Mouse (Mus musculus) c-Kit-positive CD71-negative TER-119-negative erythroid progenitor cells, embryonic 14.5 days (primary cell): ENCODE data around the gene Pcolce2.
A peak's percentile ranks its signal among the peaks of the same experiment; 100 is the strongest.

Source experiments
- DNase-seq: peaks from one replicate; pipeline ENCODE4 v3.0.0-alpha.2; 2013; ENCODE audit warnings: low read depth

Pcolce2 gene

GRCm38 (mm10) chr9:95654356-95654755, 17.0 kb downstream of the Pcolce2 start:
- DNase-seq, result no peak

GRCm38 (mm10) chr9:95657941-95658340, 20.5 kb downstream of the Pcolce2 start:
- DNase-seq, result no peak

DNA sequence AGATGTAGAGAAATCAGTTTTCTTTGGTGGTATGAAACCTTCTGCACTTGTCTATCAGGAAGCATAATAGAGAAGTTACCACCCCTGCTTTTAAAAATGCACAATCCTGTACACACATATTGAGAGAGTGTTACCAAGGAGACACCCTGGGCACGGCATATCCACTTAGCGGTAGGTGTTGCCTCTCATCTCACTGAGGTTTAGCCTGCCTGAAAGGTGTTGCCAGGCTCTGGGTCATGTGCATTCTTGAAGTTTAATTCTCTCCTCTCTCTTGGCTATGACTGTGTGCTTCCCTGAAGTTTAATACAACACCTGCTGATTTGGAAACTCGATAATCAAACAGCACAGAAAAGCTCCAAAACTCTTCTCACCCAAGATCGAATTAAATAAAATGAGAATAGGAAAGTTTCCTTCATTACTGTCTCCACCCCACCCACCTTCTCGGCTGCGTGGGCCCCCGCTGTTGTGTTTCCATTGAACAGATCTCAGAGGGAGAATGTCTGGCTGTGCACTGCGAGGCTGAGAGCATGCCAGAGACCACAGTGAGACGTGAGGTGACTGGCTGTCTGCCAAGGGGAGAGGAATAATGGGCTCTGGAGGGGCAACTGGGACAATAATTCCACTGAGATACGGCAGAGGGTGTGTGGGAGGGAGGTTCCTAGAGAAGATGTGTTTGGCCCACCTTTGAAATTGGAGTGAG, 27.0 kb downstream of the Pcolce2 start:
- DNase-seq, result no peak

DNA sequence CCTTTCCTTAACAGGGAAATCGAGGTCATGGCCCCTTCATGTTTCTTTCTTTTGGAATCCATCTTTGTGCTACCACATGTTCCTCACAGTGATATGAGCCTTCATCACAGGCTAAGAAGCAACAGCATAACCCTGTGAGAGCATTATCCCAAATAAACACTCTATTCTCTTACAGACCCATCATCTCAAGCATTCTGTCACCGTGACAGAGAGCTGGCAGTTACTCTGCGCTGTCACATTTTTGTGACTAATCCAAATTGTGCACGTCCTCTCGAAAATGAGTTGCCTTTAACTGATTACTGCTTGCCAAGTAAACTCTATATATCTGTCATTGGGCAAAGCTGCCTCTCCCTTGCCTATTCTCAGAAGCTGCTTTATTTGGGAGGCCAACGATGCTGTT, 28.4 kb downstream of the Pcolce2 start:
- no peak for DNase-seq

- DNase-seq, result no peak
These were observed 30.4 kb downstream of the Pcolce2 start for GRCm38 (mm10) chr9:95667836-95668235.

GRCm38 (mm10) chr9:95668306-95668705, 30.9 kb downstream of the Pcolce2 start:
- no peak for DNase-seq

DNA sequence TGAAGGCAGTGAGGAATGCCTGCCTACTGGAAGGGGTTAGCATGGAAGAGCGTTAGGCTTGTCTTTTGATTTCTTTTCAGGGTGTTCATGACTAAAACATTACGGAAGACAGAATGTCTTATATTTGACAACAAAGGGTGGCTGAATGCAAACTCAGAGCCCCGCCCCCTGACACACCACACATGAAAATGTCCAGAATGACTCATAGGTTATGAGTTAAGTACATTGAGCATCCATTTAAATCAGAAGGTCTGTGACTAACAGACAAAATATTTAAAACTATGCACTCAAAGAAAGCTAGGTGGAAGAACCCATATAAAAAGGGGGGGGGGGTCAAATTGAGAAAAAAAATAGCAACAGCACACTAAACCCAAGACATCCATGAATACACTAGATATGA, 34.9 kb downstream of the Pcolce2 start:
- no peak for DNase-seq

DNA sequence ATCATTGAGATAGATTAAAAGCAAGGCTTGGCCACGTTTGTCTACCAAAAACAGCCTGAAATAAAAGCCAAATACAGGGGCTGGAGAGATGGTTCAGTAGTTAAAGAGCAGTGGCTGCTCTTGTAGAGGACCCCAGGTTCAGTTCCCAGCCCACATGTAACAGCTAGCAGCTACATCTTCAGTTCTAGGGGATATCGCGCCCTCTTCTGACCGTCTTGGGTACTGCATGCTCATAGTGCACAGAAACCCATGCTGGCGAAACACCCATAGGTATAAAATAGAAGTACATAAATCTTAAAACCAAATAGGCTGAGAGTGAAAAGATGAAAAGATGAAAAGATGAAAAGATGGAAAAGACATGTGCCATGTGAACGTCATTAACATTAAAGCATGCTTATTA, 35.4 kb downstream of the Pcolce2 start:
- no peak for DNase-seq

- DNase-seq, result no peak
These were observed 37.8 kb downstream of the Pcolce2 start for GRCm38 (mm10) chr9:95675064-95675699.

GRCm38 (mm10) chr9:95676021-95676420, 38.6 kb downstream of the Pcolce2 start:
- DNase-seq, result no peak

DNA sequence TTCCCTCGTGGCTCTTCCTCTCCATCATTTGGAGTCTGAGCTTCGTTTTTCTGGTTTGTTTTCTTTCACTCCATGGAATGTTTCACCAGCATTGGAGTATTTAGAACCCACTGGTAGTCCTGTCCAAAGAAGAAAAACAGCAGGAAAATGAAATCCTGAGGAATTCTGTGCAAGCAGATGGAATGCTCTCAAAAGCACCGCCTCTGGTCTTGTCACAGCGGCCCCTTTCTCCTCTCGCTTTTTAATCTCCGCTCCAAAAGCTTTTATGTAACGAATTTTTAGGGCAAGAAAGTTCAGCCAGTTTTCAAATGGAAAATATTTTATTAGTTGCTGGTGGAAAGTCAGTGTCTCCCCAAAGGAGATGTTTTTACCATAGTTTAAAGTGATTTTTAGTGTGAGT, 42.6 kb downstream of the Pcolce2 start:
- DNase-seq, result no peak

- no peak for DNase-seq
These were observed 43.3 kb downstream of the Pcolce2 start for GRCm38 (mm10) chr9:95680691-95681090.

- no peak for DNase-seq
These were observed 48.4 kb downstream of the Pcolce2 start for GRCm38 (mm10) chr9:95685660-95686440.

- no peak for DNase-seq
These were observed 50.7 kb downstream of the Pcolce2 start for GRCm38 (mm10) chr9:95688064-95688463.

DNA sequence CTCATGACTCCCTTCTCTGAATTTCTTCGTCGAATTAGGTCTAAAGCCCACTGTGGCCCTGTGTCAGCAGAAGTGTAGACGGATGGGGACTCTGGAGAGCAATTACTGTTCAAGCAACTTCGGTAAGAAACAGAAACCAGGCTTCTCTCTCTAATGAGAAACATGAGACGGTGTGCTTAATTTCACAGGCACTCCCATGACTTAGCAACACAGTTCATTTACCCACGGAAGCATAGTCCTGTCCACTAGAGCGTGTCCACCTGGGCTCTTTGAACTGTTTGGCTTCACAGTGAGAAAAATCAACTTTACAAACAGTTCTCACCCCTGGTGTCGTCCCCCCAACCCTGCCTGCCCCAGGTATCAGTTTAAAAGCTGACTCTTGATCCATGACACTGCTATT, 55.4 kb downstream of the Pcolce2 start:
- DNase-seq, result no peak

DNA sequence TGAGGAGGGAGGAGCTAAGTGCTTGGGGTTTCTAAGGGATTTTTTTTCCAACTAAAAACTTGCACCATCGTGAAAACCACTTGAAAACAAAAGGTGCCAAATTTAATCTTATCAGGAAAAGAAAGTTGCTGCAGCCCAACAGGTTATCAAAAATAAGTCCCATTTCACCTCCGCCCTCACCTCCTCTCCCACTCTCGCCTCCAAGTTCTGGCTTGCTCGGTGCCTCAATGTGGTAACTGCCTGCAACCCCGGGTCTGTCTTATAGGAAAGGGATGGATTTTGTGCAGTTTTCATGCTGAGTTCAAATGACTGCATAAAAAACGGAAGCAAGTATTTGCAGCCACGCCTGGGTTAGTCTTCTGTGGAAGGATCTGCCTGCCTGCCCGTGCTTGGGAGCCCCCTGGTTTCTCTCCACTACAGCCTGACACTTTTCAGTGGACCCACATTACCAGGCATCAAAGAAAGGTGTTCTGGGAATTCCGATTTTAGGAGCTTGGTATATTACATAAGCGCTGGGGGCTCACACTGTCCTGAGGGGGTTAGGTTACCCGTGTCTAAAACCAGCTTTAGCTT, 56.2 kb downstream of the Pcolce2 start:
- no peak for DNase-seq

DNA sequence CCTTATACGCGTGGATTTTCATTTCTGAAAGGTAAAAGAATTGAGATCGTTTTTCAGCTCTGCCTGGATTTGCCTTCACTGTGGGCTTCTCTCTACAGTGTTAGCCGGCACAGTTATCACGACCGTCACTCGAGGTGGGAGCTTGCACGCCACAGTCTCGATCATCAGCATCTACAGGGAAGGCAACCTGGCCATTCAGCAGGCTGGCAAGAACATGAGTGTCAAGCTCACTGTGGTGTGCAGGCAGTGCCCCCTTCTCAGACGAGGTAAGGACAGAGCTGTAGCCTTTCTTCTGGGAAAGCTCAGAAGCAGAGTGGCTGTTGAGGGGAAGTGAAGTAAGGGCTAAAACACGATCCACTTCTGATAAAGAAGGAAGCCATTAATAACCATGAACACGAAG, 57.1 kb downstream of the Pcolce2 start:
- no peak for DNase-seq

DNA sequence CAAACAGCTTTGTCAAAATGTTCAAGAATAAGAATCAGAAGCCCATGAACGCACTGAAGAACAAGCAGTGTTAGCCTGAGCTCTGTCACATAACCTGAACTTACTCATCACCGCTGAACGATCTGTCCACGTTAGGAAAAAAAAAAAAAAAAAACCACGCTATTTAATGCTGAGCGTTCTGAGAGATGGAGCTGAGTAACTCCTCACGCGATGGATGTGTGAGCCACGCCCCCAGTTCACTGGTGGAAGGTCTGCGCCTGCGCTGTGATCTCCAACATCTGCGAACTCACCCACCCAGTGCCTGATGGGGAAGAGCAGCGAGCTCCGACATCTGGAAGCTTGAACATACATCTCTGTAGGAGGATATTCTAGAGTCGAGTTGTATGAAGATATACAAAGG, 57.6 kb downstream of the Pcolce2 start:
- no peak for DNase-seq

DNA sequence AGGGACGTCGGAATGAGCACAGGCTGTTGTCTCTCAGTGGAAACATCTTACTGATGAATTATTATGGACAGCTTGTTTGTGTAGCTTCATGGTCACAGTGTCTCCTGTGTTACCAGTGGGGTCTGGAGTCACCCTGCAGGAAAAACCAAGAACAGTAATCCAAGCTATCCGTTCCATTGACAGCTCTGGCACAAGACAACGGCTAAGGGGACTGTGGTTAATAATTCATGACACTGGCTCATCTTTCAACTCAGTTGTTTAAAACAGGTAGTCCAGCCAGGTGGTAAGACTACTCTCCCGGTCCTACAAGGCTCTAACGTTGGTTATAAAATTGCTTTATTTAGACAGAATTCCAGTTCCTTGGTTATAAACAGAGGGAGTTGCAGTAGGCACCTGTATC, 59.2 kb downstream of the Pcolce2 start:
- no peak for DNase-seq

DNA sequence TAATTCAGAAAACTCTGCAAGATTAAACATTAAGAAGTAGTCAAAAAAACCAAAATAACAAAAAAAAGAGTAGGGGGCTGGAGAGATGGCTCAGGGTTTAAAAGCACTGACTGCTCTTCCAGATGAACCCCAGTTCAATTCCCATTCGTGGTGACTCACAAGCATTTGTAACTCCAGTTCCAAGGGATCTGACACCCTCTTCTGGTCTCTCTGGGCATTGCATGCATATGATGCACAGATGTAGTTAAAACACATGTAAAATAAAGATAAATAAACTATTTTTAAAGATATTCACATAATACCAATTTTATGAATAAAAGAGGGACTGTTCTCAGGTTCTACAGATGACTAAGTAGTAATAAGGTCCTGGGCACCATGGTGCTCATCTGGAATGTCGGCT, 60.4 kb downstream of the Pcolce2 start:
- DNase-seq, result peak; percentile 25

DNA sequence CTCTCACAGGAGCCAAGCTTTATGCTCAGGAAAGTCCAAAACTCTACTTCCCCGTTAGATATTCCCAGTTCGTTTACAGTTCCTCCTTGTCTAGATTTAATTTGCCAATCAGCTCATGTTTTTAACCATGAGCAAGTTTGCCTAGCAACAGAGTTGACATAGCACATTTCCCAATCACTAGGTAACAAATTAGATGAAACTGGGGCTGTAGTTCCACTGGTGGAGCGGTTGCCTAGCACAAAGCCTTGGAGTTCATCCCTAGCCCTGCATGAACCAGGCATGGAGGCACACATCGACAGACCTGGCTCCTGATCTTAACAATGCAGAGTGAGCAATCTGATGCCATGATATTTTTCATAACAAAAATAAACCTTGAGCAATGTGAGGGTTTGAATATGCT, 61.9 kb downstream of the Pcolce2 start:
- no peak for DNase-seq

DNA sequence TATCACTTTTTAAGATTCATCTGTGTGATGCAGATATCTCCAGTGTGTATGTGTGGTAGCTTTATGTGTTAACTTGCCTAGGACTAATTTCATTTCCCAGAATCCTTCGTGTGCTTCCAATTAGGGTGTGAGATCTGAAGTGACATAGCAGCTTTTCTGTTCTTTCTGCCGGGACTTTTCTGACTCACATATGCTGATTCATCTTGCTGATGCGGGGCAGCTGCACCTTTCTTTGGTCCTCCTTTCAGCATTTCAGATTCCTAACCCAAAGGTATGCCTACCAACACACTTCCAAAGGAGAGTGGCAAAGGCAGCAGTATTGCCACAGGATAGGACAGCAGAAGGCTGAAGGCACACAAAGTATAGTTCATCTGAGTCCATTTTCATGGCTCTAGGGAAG, 66.7 kb downstream of the Pcolce2 start:
- DNase-seq, result no peak

- no peak for DNase-seq
These were observed 68.0 kb downstream of the Pcolce2 start for GRCm38 (mm10) chr9:95705371-95705770.
